Mouse (Mus musculus) embryonic facial prominence, embryonic 11.5 days (tissue): ENCODE measurements at regions not wholly inside any gene's neighbourhood (a gene's known extent, or its start where the extent isn't known, plus 50 kb on each side); places are given as distances from the start of the nearest gene placed in this dataset.

Experiments
- ATAC-seq: fragments of 200-750 bp; cut with Nextera tagmentation; replicated peaks from 2 replicates; pipeline ENCODE4 v1.8.0; 2017; ENCODE audit warnings: low read depth; ENCODE audit not compliant: insufficient number of reproducible peaks, low FRiP score, low TSS enrichment
- DNase-seq: peaks from one replicate; pipeline ENCODE4 v3.0.0-alpha.2; 2015; ENCODE audit warnings: low spot score
- H3K27ac ChIP-seq: fragments of 300-500 bp; sonication (generic); replicated peaks from 2 replicates; pipeline ENCODE4 v1.5.1; 2014; ENCODE audit warnings: mild to moderate bottlenecking, low read depth, low read length, control low read depth
- H3K27me3 ChIP-seq: fragments of 300-500 bp; sonication (generic); 2 replicates; pipeline ENCODE4 v1.6.1; 2014; ENCODE audit warnings: mild to moderate bottlenecking, low read length, moderate library complexity, mixed read lengths; ENCODE audit not compliant: control insufficient read depth, insufficient read depth
- H3K36me3 ChIP-seq: fragments of 300-500 bp; sonication (generic); replicated peaks from 2 replicates; pipeline ENCODE4 v1.6.1; 2014; ENCODE audit warnings: low read depth, mild to moderate bottlenecking, low read length, moderate library complexity, mixed read lengths; ENCODE audit not compliant: control insufficient read depth, insufficient read depth
- H3K4me1 ChIP-seq: fragments of 300-500 bp; sonication (generic); 2 replicates; pipeline ENCODE4 v1.6.1; 2014; ENCODE audit warnings: low read length, mixed read lengths; ENCODE audit not compliant: control insufficient read depth, insufficient read depth
- H3K4me2 ChIP-seq: fragments of 300-500 bp; sonication (generic); 2 replicates; pipeline ENCODE4 v1.6.1; 2014; ENCODE audit warnings: low read depth, mild to moderate bottlenecking, control low read depth, low read length, moderate library complexity
- H3K4me3 ChIP-seq: fragments of 300-500 bp; sonication (generic); 2 replicates; pipeline ENCODE4 v1.5.1; 2014; ENCODE audit warnings: low read depth, low read length, control low read depth
- H3K9ac ChIP-seq: fragments of 300-500 bp; sonication (generic); replicated peaks from 2 replicates; pipeline ENCODE4 v1.6.1; 2014; ENCODE audit warnings: mild to moderate bottlenecking, control low read depth, low read length
- H3K9me3 ChIP-seq: fragments of 300-500 bp; sonication (generic); replicated peaks from 2 replicates; pipeline ENCODE4 v1.6.1; 2016; ENCODE audit warnings: mild to moderate bottlenecking, low read length, inconsistent platforms, mixed read lengths; ENCODE audit not compliant: control insufficient read depth
- WGBS: fragments of 180-500 bp; shearing (Covaris S2); extraction: QIAGEN DNeasy Blood & Tissue Kit; methylation state at CpG from one replicate; pipeline ENCODE4 v1.1.7; 2014; 5-methylcytosine and 5-hydroxymethylcytosine counted together

DNA sequence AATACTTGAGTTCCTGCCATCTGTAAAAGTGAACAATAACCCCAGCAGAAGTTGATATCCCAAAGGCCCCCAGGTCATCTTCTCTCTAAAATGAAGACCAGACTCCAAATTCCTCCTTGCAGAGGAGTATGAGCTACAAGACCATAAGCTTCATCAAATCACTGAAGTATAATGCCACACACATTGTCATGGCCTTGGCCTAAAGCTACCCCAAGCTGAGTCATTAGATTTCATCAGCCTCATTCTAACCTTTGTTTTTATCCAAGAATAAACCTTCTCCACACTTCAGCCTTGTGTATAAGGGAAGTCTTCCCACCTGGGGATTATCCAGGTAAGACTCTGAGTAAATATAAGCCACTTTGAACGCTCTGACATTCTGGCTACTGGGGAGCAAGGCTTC lies 289.3 kb downstream of the Psat1 start:
- no peaks in the 10 kb centered on the region for H3K9me3 ChIP-seq
- H3K4me2 ChIP-seq, result no peak overlapping the region
- no peaks in the 10 kb centered on the region for H3K27me3 ChIP-seq
- WGBS, result 79% methylated on average over 1 of the region's 1 CpGs
- no peak overlapping the region for H3K4me3 ChIP-seq
- DNase-seq (no peak), ATAC-seq (no peak)
- H3K27ac ChIP-seq, result no peak overlapping the region
- H3K36me3 ChIP-seq, result no peaks in the 10 kb centered on the region
- no peak overlapping the region for H3K9ac ChIP-seq
- no peaks in the 10 kb centered on the region for H3K4me1 ChIP-seq

- Histone ChIP-seq H3K4me1 (no peaks in the 10 kb centered on the region), H3K36me3 (no peaks in the 10 kb centered on the region), H3K9ac (no peak overlapping the region), H3K4me2 (no peak overlapping the region), H3K9me3 (no peaks in the 10 kb centered on the region), H3K27ac (no peak overlapping the region), H3K4me3 (no peak overlapping the region), H3K27me3 (no peaks in the 10 kb centered on the region)
- ATAC-seq (no peak), DNase-seq (peak; percentile 67)
- WGBS, result 16% methylated on average over 4 of the region's 4 CpGs
Observed at GRCm38 (mm10) chr19:15649368-15649767, 297.8 kb downstream of the Psat1 start.

GRCm38 (mm10) chr19:15647313-15647712 lies 299.8 kb downstream of the Psat1 start:
- H3K4me1 ChIP-seq, result no peaks in the 10 kb centered on the region
- no peaks in the 10 kb centered on the region for H3K36me3 ChIP-seq
- no peak overlapping the region for H3K27ac ChIP-seq
- no peaks in the 10 kb centered on the region for H3K9me3 ChIP-seq
- ATAC-seq (no peak), DNase-seq (peak; percentile 29)
- no peaks in the 10 kb centered on the region for H3K27me3 ChIP-seq
- 55% methylated on average over 5 of the region's 5 CpGs for WGBS
- H3K9ac ChIP-seq, result no peak overlapping the region
- no peak overlapping the region for H3K4me3 ChIP-seq
- no peak overlapping the region for H3K4me2 ChIP-seq

DNA sequence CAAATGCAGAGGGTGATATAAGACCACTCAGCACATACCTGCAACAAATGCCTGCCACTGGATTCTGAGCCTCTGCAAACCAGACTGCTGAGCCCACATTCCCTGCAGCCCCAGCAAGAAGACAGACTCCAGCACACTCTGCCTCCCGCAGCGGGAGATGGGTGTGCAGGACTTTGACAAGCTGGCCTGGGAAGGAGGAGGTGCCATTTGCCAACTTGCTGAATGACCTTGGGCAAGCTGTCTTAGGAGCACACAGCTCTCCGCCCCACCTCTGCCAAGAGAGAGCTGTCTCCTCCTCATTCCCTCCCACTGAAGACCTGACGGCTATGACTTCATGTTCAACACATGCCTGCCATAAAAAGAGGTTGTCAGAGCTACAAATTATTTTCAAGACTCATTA lies 302.4 kb downstream of the Psat1 start:
- Histone ChIP-seq H3K9ac (no peak overlapping the region), H3K4me1 (no peaks in the 10 kb centered on the region), H3K27me3 (no peaks in the 10 kb centered on the region), H3K36me3 (no peaks in the 10 kb centered on the region), H3K4me3 (no peak overlapping the region), H3K27ac (no peak overlapping the region), H3K4me2 (no peak overlapping the region), H3K9me3 (no peaks in the 10 kb centered on the region)
- ATAC-seq (no peak), DNase-seq (no peak)
- 86% methylated on average over 4 of the region's 4 CpGs for WGBS

GRCm38 (mm10) chr19:15617233-15617915 lies 329.8 kb downstream of the Psat1 start:
- Histone ChIP-seq H3K9ac (no peak overlapping the region), H3K9me3 (no peaks in the 10 kb centered on the region), H3K4me3 (no peak overlapping the region), H3K27ac (no peak overlapping the region), H3K27me3 (no peaks in the 10 kb centered on the region), H3K36me3 (no peaks in the 10 kb centered on the region), H3K4me1 (no peaks in the 10 kb centered on the region; the same call in 1 of the 2 replicates), H3K4me2 (no peak overlapping the region)
- 20% methylated on average over 6 of the region's 6 CpGs for WGBS
- ATAC-seq, result no peak
- DNase-seq, result peak; percentile 87

DNA sequence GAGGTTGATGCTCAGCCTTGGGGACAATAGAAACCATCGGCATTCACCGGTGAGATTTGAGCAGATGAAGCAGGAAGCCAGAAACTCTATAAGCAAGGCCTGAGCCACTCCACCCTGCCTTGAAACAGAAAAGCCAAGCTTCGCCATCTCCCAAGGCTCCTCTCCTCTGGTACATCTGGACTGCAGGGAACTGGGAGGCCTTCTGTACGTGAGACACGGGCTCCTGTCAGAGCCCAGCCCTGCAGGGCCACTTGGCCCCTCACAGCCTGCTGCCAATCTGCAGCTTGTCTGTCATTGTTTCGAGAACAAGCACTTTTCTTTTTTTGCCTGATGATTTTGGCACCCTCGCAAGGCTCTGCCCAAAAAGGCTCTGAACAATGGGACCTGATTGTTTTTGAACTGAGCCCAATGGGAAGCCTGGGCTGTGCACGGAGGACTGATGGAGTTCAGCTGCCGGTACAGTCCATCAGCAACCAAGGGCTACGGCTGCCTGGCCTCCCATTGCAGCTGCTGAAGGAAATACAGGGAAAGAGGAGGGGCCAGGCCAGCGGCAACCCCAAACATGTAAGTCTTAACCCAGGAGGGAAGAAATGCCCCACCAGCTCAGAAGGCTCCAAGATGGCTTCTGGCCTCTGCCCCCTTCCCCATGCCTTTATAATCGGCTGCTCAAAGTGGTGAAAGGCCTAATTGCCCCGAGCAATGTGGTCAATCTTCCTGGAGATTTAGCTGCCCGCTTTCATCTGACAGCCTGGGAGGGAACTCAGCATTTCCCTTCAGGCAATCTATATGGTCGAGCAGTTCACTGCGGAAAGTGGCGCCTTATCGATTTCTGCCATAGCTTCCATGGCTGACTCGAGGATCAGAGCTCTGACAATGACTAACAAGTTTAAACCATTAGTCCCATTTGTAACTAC lies 332.2 kb downstream of the Psat1 start:
- peak; percentile 82 for ATAC-seq

DNA sequence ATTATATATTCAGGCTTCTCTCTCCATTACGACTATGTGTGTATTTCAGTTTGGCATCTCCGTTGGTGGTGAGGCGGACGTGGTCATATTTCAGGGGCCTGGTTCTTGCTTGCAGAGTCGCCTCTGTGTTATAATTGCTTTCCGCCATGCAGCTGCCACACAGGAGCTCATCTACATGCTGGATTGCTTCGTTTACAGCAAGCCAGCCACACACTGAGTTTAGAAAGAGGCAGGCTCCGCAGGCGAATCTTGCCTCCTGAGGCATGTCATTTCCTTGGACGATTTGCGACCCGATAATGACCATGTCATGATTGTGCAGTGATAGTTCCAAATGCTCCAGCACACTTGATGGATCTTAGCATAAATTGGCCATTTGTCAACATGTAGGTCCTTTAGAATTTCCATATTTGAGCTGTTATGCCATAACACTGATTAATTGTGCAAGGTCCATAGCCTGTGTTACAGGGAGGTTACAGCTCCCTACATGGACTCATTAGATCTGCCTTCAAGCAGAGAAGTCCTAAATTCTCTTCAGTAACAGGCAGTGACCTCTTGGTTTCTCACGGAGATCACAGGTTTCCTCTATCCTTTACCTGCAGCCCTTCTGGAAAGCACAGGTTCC lies 335.9 kb downstream of the Psat1 start:
- Histone ChIP-seq H3K27me3 (no peaks in the 10 kb centered on the region), H3K9ac (no peak overlapping the region), H3K9me3 (no peaks in the 10 kb centered on the region), H3K4me1 (no peaks in the 10 kb centered on the region; the same call in 1 of the 2 replicates), H3K4me2 (no peak overlapping the region), H3K36me3 (no peaks in the 10 kb centered on the region), H3K4me3 (no peak overlapping the region), H3K27ac (no peak overlapping the region)
- 76% methylated on average over 13 of the region's 13 CpGs for WGBS
- ATAC-seq (no peak), DNase-seq (no peak)

More for the DNA sequence above, 332.2 kb downstream of the Psat1 start:
- Histone ChIP-seq H3K36me3 (no peaks in the 10 kb centered on the region), H3K27me3 (no peaks in the 10 kb centered on the region), H3K4me2 (peak overlapping the region; percentile 14), H3K4me3 (no peak overlapping the region), H3K9me3 (no peaks in the 10 kb centered on the region), H3K9ac (no peak overlapping the region), H3K27ac (no peak overlapping the region), H3K4me1 (no peaks in the 10 kb centered on the region; the same call in 1 of the 2 replicates)
- whole genome bisulfite sequencing, result 30% methylated on average over 19 of the region's 19 CpGs
- peak; percentile 47 for DNase-seq

DNA sequence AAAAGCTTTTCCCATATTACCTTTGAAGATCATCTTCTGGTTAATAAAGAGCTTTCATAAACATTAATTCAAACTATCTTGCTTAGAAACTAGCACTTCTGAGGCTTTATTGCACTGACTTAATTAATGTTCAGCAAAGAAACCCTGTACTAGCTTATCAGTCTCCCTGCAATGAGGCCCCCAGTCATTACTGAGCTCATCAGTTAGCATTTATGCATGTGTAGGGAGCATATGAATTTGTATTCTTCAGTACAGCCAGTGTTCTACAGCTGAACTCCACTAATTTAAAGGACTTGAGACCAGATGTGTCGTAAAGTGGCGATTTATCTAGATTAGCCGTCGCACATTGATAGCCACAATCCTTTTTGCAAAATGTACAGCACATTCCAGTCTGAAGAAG lies 340.7 kb downstream of the Psat1 start:
- H3K9me3 ChIP-seq, result no peaks in the 10 kb centered on the region
- H3K27ac ChIP-seq, result no peak overlapping the region
- no peaks in the 10 kb centered on the region for H3K27me3 ChIP-seq
- H3K9ac ChIP-seq, result no peak overlapping the region
- ATAC-seq, result no peak
- H3K36me3 ChIP-seq, result no peaks in the 10 kb centered on the region
- no peaks in the 10 kb centered on the region for H3K4me1 ChIP-seq
- WGBS, result 94% methylated on average over 4 of the region's 4 CpGs
- no peak overlapping the region for H3K4me3 ChIP-seq
- no peak overlapping the region for H3K4me2 ChIP-seq
- DNase-seq, result no peak
